In genomic region chr4:94281732-94282131, GRCm38 (mm10) we compare ENCODE assay signal across 22 mouse cellular contexts.
"Had no signal": no experiment of that assay in that cellular context is flagged by ENCODE, and none has a peak within 500 bp of the region (broad histone marks: within the 10 kb centered on the region; RNA-seq: fewer than 3 reads in every experiment).

No protein-coding gene starts in this region.

- H3K9ac ChIP-seq: liver, embryonic 15.5 days; liver, postnatal 0 days; lung, embryonic 15.5 days; midbrain, embryonic 13.5 days; midbrain, embryonic 15.5 days; neural tube, embryonic 13.5 days; neural tube, embryonic 15.5 days had no signal

- ATAC-seq: liver, postnatal 0 days; lung, postnatal 0 days; midbrain, embryonic 13.5 days; midbrain, embryonic 15.5 days had no signal

- H3K9me3 ChIP-seq: liver, embryonic 15.5 days; lung, embryonic 15.5 days; midbrain, embryonic 13.5 days; midbrain, embryonic 15.5 days; neural tube, embryonic 13.5 days; neural tube, embryonic 15.5 days had no signal

- H3K4me3 ChIP-seq: liver, embryonic 15.5 days; lung, embryonic 15.5 days; megakaryocyte, embryonic 14.5 days; midbrain, embryonic 13.5 days; midbrain, embryonic 15.5 days; myocyte; neural tube, embryonic 13.5 days; neural tube, embryonic 15.5 days had no signal

- H3K27me3 ChIP-seq: liver, embryonic 15.5 days; lung, embryonic 15.5 days; megakaryocyte, embryonic 14.5 days; midbrain, embryonic 13.5 days; midbrain, embryonic 15.5 days; neural tube, embryonic 13.5 days; neural tube, embryonic 15.5 days had no signal

- DNase-seq: liver, postnatal 0 days; lung, adult 2 months; lung, postnatal 14 days; lung, postnatal 36 days; retina, postnatal 1 day; right cerebral cortex, postnatal 25 days; right cerebral cortex, postnatal 4 days; spleen, adult 18-20 months; thymus, adult 2 months; thymus, postnatal 25 days; thymus, postnatal 4 days had no signal

- H3K4me2 ChIP-seq: liver, embryonic 15.5 days; lung, embryonic 15.5 days; midbrain, embryonic 11.5 days; midbrain, embryonic 13.5 days; midbrain, embryonic 15.5 days; neural tube, embryonic 13.5 days; neural tube, embryonic 15.5 days had no signal

- H3K27ac ChIP-seq: liver, embryonic 15.5 days; lung, embryonic 15.5 days; macrophage; midbrain, embryonic 13.5 days; midbrain, embryonic 15.5 days; neural tube, embryonic 13.5 days; neural tube, embryonic 15.5 days had no signal

- H3K36me3 ChIP-seq: liver, embryonic 15.5 days; lung, embryonic 15.5 days; midbrain, embryonic 13.5 days; midbrain, embryonic 15.5 days; neural tube, embryonic 13.5 days; neural tube, embryonic 15.5 days had no signal

- H3K4me1 ChIP-seq: liver, embryonic 15.5 days; lung, embryonic 15.5 days; megakaryocyte, embryonic 14.5 days; midbrain, embryonic 13.5 days; midbrain, embryonic 15.5 days; neural tube, embryonic 13.5 days; neural tube, embryonic 15.5 days had no signal
